Mouse (Mus musculus): ENCODE measurements around the gene Retnlg.

- TF ChIP-seq POLR2A (IDR thresholded peaks at IDR 0.05; ENCODE audit: low read depth, low read length) (no peak), CTCF (IDR thresholded peaks at IDR 0.05; ENCODE audit: extremely low read depth, insufficient read depth, insufficient read length, insufficient replicate concordance) (no peak)
Measured at GRCm38 (mm10) chr16:48826474-48826873, 45.9 kb upstream of the Retnlg start.
